Mouse (Mus musculus) MEL (cell line): ENCODE results near the gene Tpt1. TPM values are rescaled to one million over a fixed set of nuclear protein-coding genes. Genes with fewer than 3 reads are reported as not detected.

ENCODE experiments used
- DNase-seq: peaks from one replicate; pipeline ENCODE4 v3.0.0; 2011; ENCODE audit warnings: low read depth, low spot score
- H3K27ac ChIP-seq: 2 replicates; pipeline ENCODE4 v1.5.1; 2012; ENCODE audit warnings: low read depth, mild to moderate bottlenecking, control low read depth, low read length, moderate library complexity; ENCODE audit not compliant: control insufficient read depth
- H3K27me3 ChIP-seq, 2 experiments: fragments of 150-350 bp in 1 of 2; sonication (generic) in 1 of 2; 2 replicates each; pipeline ENCODE4 v1.6.1; 2012; ENCODE audit warnings: low read length in 2 of 2, mild to moderate bottlenecking in 2 of 2, improper control_type of control experiment in 1 of 2, moderate library complexity in 1 of 2; ENCODE audit not compliant: insufficient read depth in 2 of 2, control insufficient read depth in 1 of 2
- H3K36me3 ChIP-seq, 2 experiments: 2 replicates each; pipeline ENCODE4 v1.6.1; 2012 to 2014; ENCODE audit warnings: low read length in 2 of 2, improper control_type of control experiment in 1 of 2, inconsistent platforms in 1 of 2, mild to moderate bottlenecking in 1 of 2; ENCODE audit not compliant: insufficient read depth in 2 of 2, control insufficient read depth in 1 of 2
- H3K4me1 ChIP-seq, 2 experiments: fragments of 150-350 bp in 1 of 2; sonication (generic) in 1 of 2; 2 replicates each; pipeline ENCODE4 v1.6.1; 2012; ENCODE audit warnings: low read length in 2 of 2, improper control_type of control experiment in 1 of 2, mild to moderate bottlenecking in 1 of 2; ENCODE audit not compliant: insufficient read depth in 2 of 2, control insufficient read depth in 1 of 2
- H3K4me3 ChIP-seq, 2 experiments: fragments of 150-350 bp in 1 of 2; sonication (generic) in 1 of 2; 2 replicates each; pipeline ENCODE4 v1.5.1; 2012; ENCODE audit warnings: low read depth in 2 of 2, low read length in 2 of 2, mild to moderate bottlenecking in 2 of 2, moderate library complexity in 2 of 2, control low read depth in 1 of 2, improper control_type of control experiment in 1 of 2; ENCODE audit not compliant: control insufficient read depth in 1 of 2, insufficient read depth in 1 of 2
- H3K79me2 ChIP-seq: 2 replicates; pipeline ENCODE4 v1.6.1; 2012; ENCODE audit warnings: mild to moderate bottlenecking, low read length, moderate library complexity; ENCODE audit not compliant: control insufficient read depth, poor library complexity, insufficient read depth
- H3K9ac ChIP-seq: 2 replicates; pipeline ENCODE4 v1.6.1; 2012; ENCODE audit warnings: low read depth, mild to moderate bottlenecking, control low read depth, low read length, moderate library complexity; ENCODE audit not compliant: control insufficient read depth, poor library complexity, severe bottlenecking
- H3K9me3 ChIP-seq: fragments of 150-350 bp; sonication (generic); replicated peaks from 2 replicates; pipeline ENCODE4 v1.6.1; 2012; ENCODE audit warnings: mild to moderate bottlenecking, low read length, improper control_type of control experiment, moderate library complexity; ENCODE audit not compliant: insufficient read depth
- CHD1 ChIP-seq: IDR thresholded peaks from 2 replicates; pipeline ENCODE4 v1.6.1; 2012; ENCODE audit warnings: low read depth, mild to moderate bottlenecking, inconsistent platforms, low read length, improper control_type of control experiment
- CHD2 ChIP-seq: IDR thresholded peaks from 2 replicates; pipeline ENCODE4 v1.6.1; 2011; ENCODE audit warnings: low read length, improper control_type of control experiment
- EP300 ChIP-seq, 2 experiments: IDR thresholded peaks; 2 replicates each; pipeline ENCODE4 v1.6.1; 2011; ENCODE audit warnings: improper control_type of control experiment in 2 of 2, low read length in 2 of 2, low read depth in 1 of 2, mild to moderate bottlenecking in 1 of 2
- ETS1 ChIP-seq: IDR thresholded peaks from 2 replicates; pipeline ENCODE4 v1.6.1; 2012; ENCODE audit warnings: low read depth, mild to moderate bottlenecking, inconsistent platforms, low read length, improper control_type of control experiment, moderate library complexity
- GABPA ChIP-seq: IDR thresholded peaks from 2 replicates; pipeline ENCODE4 v1.6.1; 2012; ENCODE audit warnings: low read depth, mild to moderate bottlenecking, inconsistent platforms, low read length, improper control_type of control experiment, moderate library complexity
- JUND ChIP-seq: IDR thresholded peaks from 2 replicates; pipeline ENCODE4 v1.6.1; 2011; ENCODE audit warnings: low read depth, mild to moderate bottlenecking, improper control_type of control experiment, low read length
- MAX ChIP-seq: IDR thresholded peaks from 2 replicates; pipeline ENCODE4 v1.6.1; 2011; ENCODE audit warnings: low read length, improper control_type of control experiment
- POLR2A ChIP-seq, 2 experiments: IDR thresholded peaks; 2 replicates each; pipeline ENCODE4 v1.6.1; 2011 to 2012; ENCODE audit warnings: low read length in 2 of 2, mild to moderate bottlenecking in 2 of 2, control low read depth in 1 of 2, improper control_type of control experiment in 1 of 2, low read depth in 1 of 2, moderate library complexity in 1 of 2; ENCODE audit not compliant: control insufficient read depth in 1 of 2, insufficient read depth in 1 of 2, poor library complexity in 1 of 2
- RCOR1 ChIP-seq: IDR thresholded peaks from 2 replicates; pipeline ENCODE4 v1.6.1; 2012; ENCODE audit warnings: low read depth, mild to moderate bottlenecking, inconsistent platforms, low read length, improper control_type of control experiment
- polyA plus RNA-seq, 2 experiments: library from polyadenylated mRNA; stranded (reverse) in 1 of 2; unstranded in 1 of 2; fragments of >175 nt in 1 of 2; fragments of >200 nt in 1 of 2; gene quantifications; 2 replicates each; pipeline versions ENCODE4 v1.2.1 to v1.2.4; 2012; ENCODE audit warnings: low replicate concordance in 2 of 2, low read depth in 1 of 2; ENCODE audit not compliant: insufficient read length in 2 of 2, insufficient read depth in 1 of 2, missing spikeins in 1 of 2
- total RNA-seq: library from RNA; depleted of rRNA; stranded (reverse); fragments of 300-350 nt; gene quantifications from 2 replicates; pipeline ENCODE4 v1.2.3, GENCODE M21; 2012; rRNA removed

The Tpt1 gene
- total and polyA plus RNA-seq, 3 experiments: 652 to 1,342 (median 817) TPM

DNA sequence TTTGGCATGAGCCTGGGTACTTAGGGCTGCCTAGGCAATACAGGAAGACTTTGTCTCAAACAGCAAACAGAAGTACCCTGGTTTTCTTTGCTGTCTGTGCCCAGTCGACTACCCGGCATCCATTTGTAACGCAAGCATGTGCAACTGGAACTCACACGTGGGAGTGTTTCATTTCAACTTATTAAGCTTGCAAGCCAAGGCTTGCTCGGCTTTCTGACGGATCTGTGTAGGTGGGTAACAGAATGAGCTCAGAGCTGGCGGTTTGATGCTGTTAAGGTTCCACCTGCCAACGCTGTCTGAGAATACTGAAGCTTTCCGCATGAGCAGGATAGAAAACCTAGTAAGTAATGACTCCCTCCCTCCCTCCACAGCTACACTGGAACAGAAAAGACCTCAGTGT, 47.2 kb downstream of the Tpt1 start:
- H3K9me3 ChIP-seq: no peaks in the 10 kb centered on the region
- TF ChIP-seq EP300 (IDR thresholded peaks at IDR 0.05; ENCODE audit: low read depth in 1 of 2, low read length in 2 of 2) (no peak), JUND (no peak), POLR2A (IDR thresholded peaks at IDR 0.05; ENCODE audit: control insufficient read depth in 1 of 2, insufficient read depth in 1 of 2, low read depth in 1 of 2, low read length in 2 of 2, poor library complexity in 1 of 2) (no peak), CHD1 (no peak), GABPA (no peak), ETS1 (no peak), CHD2 (no peak), RCOR1 (no peak), MAX (no peak)

More for the DNA sequence above, 47.2 kb downstream of the Tpt1 start:
- DNase-seq: no peak
- H3K27ac ChIP-seq: no peak overlapping the region
- peaks cover 0 to 6% of the 10 kb centered on the region in 2 experiments; a peak in 2 of 4 replicates for H3K36me3 ChIP-seq
- no peak overlapping the region for H3K4me3 ChIP-seq
- no peaks in the 10 kb centered on the region for H3K27me3 ChIP-seq
- H3K9ac ChIP-seq: no peak overlapping the region
- H3K4me1 ChIP-seq: no peaks in the 10 kb centered on the region
- no peaks in the 10 kb centered on the region for H3K79me2 ChIP-seq

Other genes starting within 250 kb of the Tpt1 start
- not detected in 2 replicates for gene Erich6b, start 202.8 kb upstream of the Tpt1 start, total RNA-seq
- gene Erich6b, start 202.8 kb upstream of the Tpt1 start, polyA plus RNA-seq: not detected
- 15.3 and 16.7 TPM in 2 replicates for gene Cog3, start 90.6 kb upstream of the Tpt1 start, total RNA-seq
- gene Cog3, start 90.6 kb upstream of the Tpt1 start, polyA plus RNA-seq: 10 to 100 TPM; 15.3 to 46.1 TPM
- 20.3 and 25.9 TPM in 2 replicates for gene Slc25a30, start 58.1 kb upstream of the Tpt1 start, total RNA-seq
- 10 to 100 TPM in 1 of 2 experiments, not detected in 1; 24.0 TPM for gene Slc25a30, start 58.1 kb upstream of the Tpt1 start, polyA plus RNA-seq
- gene Kctd4, start 109.9 kb downstream of the Tpt1 start, total RNA-seq: 0.08 TPM in 1 of 2 replicates, not detected in the other
- under 1 TPM in 1 of 2 experiments, not detected in 1; 0.01 TPM for gene Kctd4, start 109.9 kb downstream of the Tpt1 start, polyA plus RNA-seq
- gene Gtf2f2, start 165.8 kb downstream of the Tpt1 start, total RNA-seq: 59.9 and 71.2 TPM in 2 replicates
- 10 to 100 TPM in 1 of 2 experiments, not detected in 1; 57.6 TPM for gene Gtf2f2, start 165.8 kb downstream of the Tpt1 start, polyA plus RNA-seq